Mouse (Mus musculus) embryonic facial prominence, embryonic 10.5 days (tissue): ENCODE results near the gene Surf6. TPM values are rescaled to one million over a fixed set of nuclear protein-coding genes. Genes with fewer than 3 reads are reported as not detected.

Experiments used
- DNase-seq: peaks from one replicate; pipeline ENCODE4 v3.0.0-alpha.2; 2017; ENCODE audit warnings: low spot score
- H3K27ac ChIP-seq: fragments of 300-500 bp; sonication (generic); replicated peaks from 2 replicates; pipeline ENCODE4 v1.5.1; 2016; ENCODE audit warnings: mild to moderate bottlenecking
- H3K27me3 ChIP-seq: fragments of 300-500 bp; sonication (generic); replicated peaks from 2 replicates; pipeline ENCODE4 v1.6.1; 2016; ENCODE audit warnings: low read depth, mild to moderate bottlenecking; ENCODE audit not compliant: poor library complexity, severe bottlenecking
- H3K36me3 ChIP-seq: fragments of 300-500 bp; sonication (generic); replicated peaks from 2 replicates; pipeline ENCODE4 v1.6.1; 2016; ENCODE audit warnings: mild to moderate bottlenecking, moderate library complexity
- H3K4me1 ChIP-seq: fragments of 300-500 bp; sonication (generic); 2 replicates; pipeline ENCODE4 v1.6.1; 2016
- H3K4me3 ChIP-seq: fragments of 300-500 bp; sonication (generic); 2 replicates; pipeline ENCODE4 v1.5.1; 2016; ENCODE audit warnings: mild to moderate bottlenecking, moderate library complexity
- H3K9me3 ChIP-seq: fragments of 300-500 bp; sonication (generic); 2 replicates; pipeline ENCODE4 v1.6.1; 2016; ENCODE audit warnings: mild to moderate bottlenecking
- WGBS: fragments of 180-500 bp; shearing (Covaris S2); methylation state at CpG from one replicate; pipeline ENCODE4 v1.1.7; 2016; 5-methylcytosine and 5-hydroxymethylcytosine counted together
- polyA plus RNA-seq: library from polyadenylated mRNA; unstranded; fragments of >200 nt; fragmentation: Nextera tagmentation; extraction: Ambion mirVana; gene quantifications from 2 replicates; pipeline ENCODE4 v1.2.1, GENCODE M21; 2016

Gene Surf6
- polyA plus RNA-seq, result 33.5 and 37.1 TPM in 2 replicates

DNA sequence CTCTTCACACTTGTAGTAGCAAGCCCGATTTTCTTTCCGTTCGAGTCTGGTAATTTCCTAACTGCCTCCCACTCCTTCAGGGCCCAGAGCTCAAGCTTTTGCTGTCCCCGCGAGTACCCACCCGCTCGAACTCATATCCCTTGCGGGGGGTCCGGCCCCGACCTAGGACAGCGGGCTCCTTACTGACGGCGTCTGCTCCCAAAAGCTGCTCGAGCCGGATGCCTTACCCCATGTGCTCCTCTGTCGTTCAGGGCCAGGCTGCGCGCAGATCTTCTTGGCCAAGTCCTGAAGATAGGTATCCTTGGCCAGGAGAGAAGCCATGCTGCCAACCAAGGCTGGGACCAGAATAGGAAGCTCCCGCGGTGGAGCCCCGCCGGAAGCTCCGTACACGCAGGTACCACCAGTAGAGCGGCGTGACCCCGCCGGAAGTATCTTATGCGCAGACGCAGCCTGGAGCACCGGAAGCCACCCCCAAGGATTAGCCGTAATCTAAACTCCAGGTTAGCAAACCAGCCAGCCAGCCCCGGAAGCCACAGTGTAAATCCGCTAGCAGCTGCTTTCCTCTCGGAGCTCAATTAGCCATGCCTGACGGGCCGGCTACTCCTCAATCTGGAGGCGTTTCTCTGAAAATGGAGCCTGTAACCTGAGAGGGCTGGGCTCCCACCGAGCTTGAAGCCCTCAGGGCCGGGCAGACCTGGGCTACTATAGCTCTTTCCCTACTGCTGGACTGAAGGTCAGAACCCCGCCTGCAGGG is at the start of gene Surf6:
TSS of gene Surf6 (minus strand) at position 413 of the 754 bp plus-strand sequence.
- H3K27ac ChIP-seq, result peak within 1 kb of the TSS; percentile 80
- under 1% methylated on average over 41 of the region's 41 CpGs for WGBS
- no peaks in the 10 kb centered on the region for H3K9me3 ChIP-seq
- peaks cover 31% of the 10 kb centered on the region for H3K4me1 ChIP-seq
- peaks cover 71% of the 10 kb centered on the region for H3K36me3 ChIP-seq
- no peaks in the 10 kb centered on the region for H3K27me3 ChIP-seq
- peak within 1 kb of the TSS; percentile 81 for H3K4me3 ChIP-seq
- peak; percentile 97 for DNase-seq

DNA sequence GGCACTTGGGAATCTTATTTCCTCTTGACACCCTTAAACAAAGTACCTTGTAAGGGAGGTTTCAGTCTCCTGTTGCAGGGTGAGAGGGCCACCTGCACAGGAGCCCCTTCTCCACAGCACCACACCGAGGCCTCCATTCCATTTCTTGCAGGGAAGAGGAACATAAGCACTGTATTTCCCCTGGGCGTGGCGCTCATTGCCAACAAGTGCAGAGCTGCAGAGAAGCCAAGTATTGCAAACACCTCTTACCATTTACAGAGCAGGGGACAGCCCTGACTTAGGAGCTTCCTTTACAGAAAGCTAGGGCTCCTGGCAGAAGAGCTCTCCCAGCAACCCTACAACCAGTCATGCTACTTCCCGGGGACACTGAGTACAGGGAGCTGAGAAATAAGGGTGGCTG is 49.5 kb upstream of the Surf6 start:
- WGBS, result 95% methylated on average over 4 of the region's 4 CpGs
- no peaks in the 10 kb centered on the region for H3K4me1 ChIP-seq
- peaks cover 98% of the 10 kb centered on the region for H3K36me3 ChIP-seq
- DNase-seq, result no peak
- H3K27ac ChIP-seq, result no peak overlapping the region
- no peak overlapping the region for H3K4me3 ChIP-seq
- H3K27me3 ChIP-seq, result no peaks in the 10 kb centered on the region
- H3K9me3 ChIP-seq, result no peaks in the 10 kb centered on the region

DNA sequence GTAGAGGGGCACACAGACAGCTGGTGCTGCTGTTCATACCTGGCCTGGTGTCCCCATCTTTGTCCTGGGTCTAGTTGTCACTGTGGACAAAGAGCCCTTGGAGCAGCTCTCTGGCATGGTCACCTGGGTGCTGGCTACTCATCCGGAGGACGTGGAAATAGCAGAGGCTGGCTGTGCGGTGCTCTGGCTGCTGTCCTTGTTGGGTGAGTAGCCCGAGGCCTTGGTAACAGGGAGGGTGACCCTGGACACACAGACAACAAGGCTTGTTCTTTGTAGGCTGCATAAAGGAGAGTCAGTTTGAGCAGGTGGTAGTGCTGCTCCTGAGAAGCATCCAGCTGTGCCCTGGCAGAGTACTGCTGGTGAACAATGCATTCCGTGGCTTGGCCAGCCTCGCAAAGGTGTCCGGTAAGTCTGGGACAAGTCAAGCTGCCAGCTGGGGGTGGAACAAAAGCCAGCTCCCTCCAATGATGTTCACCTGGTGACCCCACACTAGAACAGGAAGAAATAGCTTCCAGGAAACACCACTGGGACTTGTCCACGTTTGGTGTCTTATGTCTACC is 48.7 kb upstream of the Surf6 start:
- no peaks in the 10 kb centered on the region for H3K27me3 ChIP-seq
- H3K4me1 ChIP-seq, result no peaks in the 10 kb centered on the region
- H3K4me3 ChIP-seq, result no peak overlapping the region
- no peaks in the 10 kb centered on the region for H3K9me3 ChIP-seq
- peaks cover 98% of the 10 kb centered on the region for H3K36me3 ChIP-seq
- DNase-seq, result no peak
- WGBS, result 88% methylated on average over 8 of the region's 8 CpGs
- H3K27ac ChIP-seq, result no peak overlapping the region

DNA sequence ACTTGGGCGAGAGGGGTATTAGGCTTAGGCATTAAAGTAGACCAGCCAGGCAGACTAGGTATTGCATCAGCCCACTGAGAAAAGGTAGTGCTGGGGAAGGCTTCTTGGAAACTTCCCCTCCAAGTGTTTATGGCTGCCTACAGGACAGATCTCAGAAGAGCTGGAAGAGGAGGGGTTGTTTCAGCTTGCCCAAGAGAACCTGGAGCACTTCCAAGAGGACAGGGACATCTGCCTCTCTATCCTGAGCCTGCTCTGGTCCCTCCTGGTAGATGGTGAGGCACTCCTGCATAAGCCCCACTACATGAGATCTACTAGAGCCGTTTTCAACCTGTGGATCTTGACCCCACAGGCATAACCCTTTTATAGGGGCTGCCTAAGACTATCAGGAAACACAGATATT is 47.7 kb upstream of the Surf6 start:
- H3K4me3 ChIP-seq, result no peak overlapping the region
- no peaks in the 10 kb centered on the region for H3K9me3 ChIP-seq
- 88% methylated on average over 2 of the region's 2 CpGs for WGBS
- no peaks in the 10 kb centered on the region for H3K4me1 ChIP-seq
- peaks cover 88% of the 10 kb centered on the region for H3K36me3 ChIP-seq
- H3K27me3 ChIP-seq, result no peaks in the 10 kb centered on the region
- no peak for DNase-seq
- no peak overlapping the region for H3K27ac ChIP-seq

DNA sequence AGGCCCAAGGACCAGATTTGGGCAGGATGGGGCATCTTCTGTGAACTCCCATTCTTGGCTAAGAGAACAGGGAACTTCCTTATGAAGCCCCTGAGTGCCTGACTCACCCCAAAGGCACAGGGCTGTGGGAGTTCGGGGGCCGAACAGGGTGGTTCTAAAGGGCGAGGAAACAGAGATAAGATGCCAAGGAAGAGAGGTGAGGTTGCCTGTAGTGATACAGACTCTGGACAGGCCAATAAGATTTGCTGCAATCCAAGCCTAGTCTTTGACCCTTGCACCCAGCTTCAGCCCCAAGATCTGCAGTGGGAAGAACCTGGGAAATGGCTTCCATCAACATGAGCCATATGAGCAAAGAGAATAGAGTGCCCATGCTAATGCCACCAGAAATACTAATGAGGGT is 40.6 kb upstream of the Surf6 start:
- Histone ChIP-seq H3K36me3 (peaks cover 16% of the 10 kb centered on the region; the same call in 1 of the 2 replicates), H3K9me3 (no peaks in the 10 kb centered on the region), H3K4me3 (no peak overlapping the region), H3K27ac (no peak overlapping the region), H3K27me3 (no peaks in the 10 kb centered on the region), H3K4me1 (no peaks in the 10 kb centered on the region)
- WGBS, result 82% methylated on average over 3 of the region's 3 CpGs
- DNase-seq, result no peak

DNA sequence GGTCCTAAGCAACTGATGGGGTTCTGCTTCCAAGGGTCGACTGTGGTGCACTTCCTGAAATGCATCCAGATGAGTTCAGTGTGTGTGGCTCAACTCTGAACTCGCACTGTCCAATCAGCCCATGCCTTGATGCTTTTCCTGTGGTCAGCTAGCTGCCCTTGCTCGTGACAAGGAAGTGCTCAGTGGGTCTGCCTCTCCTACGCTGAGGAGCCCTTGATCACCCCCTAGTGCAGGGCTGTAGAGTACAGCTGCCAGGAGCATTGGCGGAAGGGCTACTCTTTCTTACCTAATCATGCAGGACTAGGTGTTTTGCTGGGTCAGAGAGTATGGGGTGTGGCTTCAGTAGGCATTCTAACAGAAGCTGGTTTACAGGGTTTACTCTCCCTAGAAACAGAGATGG is 38.9 kb upstream of the Surf6 start:
- 51% methylated on average over 5 of the region's 5 CpGs for WGBS
- DNase-seq, result no peak
- Histone ChIP-seq H3K4me1 (no peaks in the 10 kb centered on the region), H3K36me3 (peaks cover 2% of the 10 kb centered on the region; the same call in 1 of the 2 replicates), H3K9me3 (no peaks in the 10 kb centered on the region), H3K4me3 (no peak overlapping the region), H3K27me3 (no peaks in the 10 kb centered on the region), H3K27ac (no peak overlapping the region)

DNA sequence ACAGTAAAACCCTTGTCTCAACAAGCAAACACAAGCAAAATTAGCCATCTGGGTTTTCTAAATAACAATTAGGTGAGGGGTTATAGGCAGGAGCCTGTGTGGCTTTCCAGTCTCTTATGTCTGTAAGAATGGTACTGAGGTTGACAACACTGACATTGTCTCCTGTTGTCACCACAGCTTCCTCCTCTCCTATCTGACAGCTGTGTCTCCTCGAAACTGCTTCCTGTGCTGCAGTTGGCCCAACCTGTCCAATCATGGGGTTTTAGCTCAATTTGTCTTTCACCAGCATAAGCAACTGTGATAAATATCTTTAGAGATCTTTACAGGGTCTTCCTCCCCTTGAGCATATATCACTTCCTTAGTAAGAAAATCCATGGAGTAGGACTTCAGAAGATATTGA is 33.7 kb upstream of the Surf6 start:
- peaks cover 21% of the 10 kb centered on the region for H3K4me1 ChIP-seq
- H3K36me3 ChIP-seq, result peaks cover 4% of the 10 kb centered on the region
- H3K27ac ChIP-seq, result no peak overlapping the region
- 71% methylated on average over 1 of the region's 1 CpGs for whole genome bisulfite sequencing
- no peaks in the 10 kb centered on the region for H3K9me3 ChIP-seq
- DNase-seq, result no peak
- H3K27me3 ChIP-seq, result no peaks in the 10 kb centered on the region
- H3K4me3 ChIP-seq, result no peak overlapping the region

DNA sequence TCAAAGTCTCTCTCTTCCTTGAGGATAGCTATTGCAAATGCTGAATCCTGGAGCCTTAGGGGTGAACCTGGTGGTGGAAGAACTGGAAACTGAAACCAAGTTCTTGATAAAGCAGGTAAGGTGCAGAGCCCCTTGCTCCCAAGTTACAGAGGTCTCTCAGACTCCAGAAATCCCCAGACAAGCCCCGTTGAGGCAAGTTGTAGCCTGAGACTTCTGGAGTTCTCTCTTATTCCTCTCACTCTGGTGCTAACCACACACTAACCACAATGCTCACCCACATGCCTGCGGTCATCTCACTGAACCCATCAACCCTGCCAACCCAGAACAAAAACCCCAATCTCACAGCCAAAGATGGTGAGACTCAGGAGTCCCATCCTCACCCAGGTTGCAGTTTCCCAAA is 32.6 kb upstream of the Surf6 start:
- Histone ChIP-seq H3K4me3 (no peak overlapping the region), H3K27ac (no peak overlapping the region), H3K4me1 (peaks cover 31% of the 10 kb centered on the region), H3K36me3 (peaks cover 15% of the 10 kb centered on the region), H3K27me3 (no peaks in the 10 kb centered on the region), H3K9me3 (no peaks in the 10 kb centered on the region)
- DNase-seq, result no peak
- WGBS, result 90% methylated on average over 2 of the region's 2 CpGs

DNA sequence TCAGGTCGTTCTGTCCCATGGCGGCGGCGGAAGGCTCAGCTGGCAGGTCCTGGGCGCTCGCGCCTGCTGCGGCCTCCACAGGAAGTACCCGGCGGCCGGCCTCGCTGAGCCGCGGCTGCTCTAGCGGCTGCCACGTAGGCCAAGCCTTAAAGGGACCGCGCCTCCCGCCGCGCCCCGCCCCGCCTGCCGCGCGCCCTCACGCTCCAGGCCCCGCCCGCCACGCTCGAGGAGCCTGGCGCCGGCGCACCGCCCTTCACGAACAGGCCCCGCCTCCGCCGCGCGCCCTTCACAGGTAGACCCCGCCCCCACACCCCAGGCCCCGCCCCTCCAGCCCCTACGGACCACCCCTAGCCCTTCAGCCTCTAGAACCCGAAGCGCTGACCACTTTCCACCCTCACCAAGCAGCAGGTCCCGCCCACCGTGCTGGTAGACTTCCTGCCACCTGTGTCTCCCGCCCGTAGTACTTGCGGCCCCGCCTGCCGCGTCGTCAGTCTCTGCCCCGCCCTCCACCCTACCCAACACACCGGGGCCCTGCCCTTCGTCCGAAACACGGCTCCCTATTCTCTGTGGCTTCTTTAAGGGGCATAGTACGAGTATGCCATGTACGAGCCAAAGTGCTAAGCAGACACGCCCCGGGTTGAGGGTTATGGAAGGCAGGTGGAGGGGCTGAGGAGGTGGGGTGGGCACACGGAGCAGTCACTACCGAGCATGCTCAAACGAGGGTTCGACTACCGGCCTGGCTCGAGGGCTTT is 30.8 kb upstream of the Surf6 start, which contains the start of the genes Surf4 and Stkld1:
TSS of gene Surf4 (minus strand) at position 625 of the 752 bp plus-strand sequence.
TSS of gene Stkld1 (plus strand) at position 744 of the 752 bp plus-strand sequence.
- Histone ChIP-seq H3K27ac (peak within 1 kb of the TSS; percentile 98), H3K9me3 (no peaks in the 10 kb centered on the region), H3K27me3 (no peaks in the 10 kb centered on the region), H3K4me1 (peaks cover 31% of the 10 kb centered on the region), H3K4me3 (peak within 1 kb of the TSS; percentile 99), H3K36me3 (peaks cover 33% of the 10 kb centered on the region)
- peak; percentile 98 for DNase-seq
- under 1% methylated on average over 70 of the region's 70 CpGs for WGBS

DNA sequence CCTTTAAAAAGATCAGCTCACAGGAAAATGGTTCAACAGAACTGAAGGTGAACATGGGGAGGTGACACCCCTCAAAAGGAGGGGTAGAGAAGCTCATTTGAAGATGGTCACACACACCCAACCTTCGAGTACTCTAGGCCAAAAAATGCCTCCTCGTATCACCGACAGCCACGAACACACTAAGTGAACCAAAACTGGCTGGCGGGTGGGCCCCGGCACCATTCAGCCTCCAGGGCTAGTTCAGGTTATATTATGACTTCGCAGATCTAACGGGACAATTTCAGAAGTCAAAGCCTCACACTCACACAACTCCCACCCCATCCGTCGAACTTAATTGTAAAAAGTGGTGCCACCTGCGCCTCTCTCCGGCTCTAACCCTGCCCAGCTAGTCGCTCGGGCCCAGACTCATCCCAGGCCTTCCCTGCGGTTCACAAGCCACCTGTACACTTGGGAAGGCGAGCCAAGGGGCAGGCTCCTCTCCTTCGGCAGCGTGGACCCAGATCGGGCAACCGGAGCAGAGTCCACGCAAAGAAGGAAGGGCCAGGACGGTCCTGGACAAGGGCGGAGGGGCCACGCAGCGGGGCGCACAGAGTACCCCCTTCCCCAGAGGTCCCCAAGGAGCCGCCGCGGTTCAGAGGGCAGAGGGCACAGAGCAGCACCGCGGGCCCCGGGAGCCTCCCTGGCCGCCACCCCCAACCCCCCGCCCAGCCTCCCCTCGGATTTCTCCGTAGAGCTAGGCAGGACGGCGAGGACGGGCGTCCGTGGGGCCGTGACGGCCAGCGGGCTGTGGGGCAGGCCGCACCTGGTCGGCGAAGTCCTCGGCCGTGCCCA is 30.0 kb upstream of the Surf6 start:
- no peaks in the 10 kb centered on the region for H3K27me3 ChIP-seq
- 3% methylated on average over 49 of the region's 49 CpGs for WGBS
- peaks cover 41% of the 10 kb centered on the region for H3K36me3 ChIP-seq
- peak overlapping the region; percentile 98 for H3K27ac ChIP-seq
- peaks cover 31% of the 10 kb centered on the region for H3K4me1 ChIP-seq
- peak overlapping the region; percentile 99 for H3K4me3 ChIP-seq
- no peaks in the 10 kb centered on the region for H3K9me3 ChIP-seq
- no peak for DNase-seq

DNA sequence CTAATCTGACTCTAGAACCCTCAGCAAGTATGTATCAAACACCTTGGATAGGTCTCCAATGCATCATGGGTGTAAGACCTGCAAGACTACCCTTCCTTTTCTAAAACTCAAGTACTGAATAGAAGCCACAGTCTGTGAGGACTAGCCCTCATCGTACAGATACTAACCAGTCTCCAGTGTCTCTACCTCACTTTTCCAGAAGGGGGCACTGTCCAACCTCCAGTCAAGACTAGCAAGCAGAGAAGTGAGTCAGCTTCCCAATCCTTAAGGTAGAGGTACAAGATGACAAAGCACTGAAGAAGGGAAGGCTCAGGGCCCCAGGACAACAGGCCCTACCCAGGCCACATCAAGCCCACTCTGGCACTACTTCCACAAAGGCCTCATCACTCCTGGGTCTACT is 27.7 kb upstream of the Surf6 start:
- H3K27me3 ChIP-seq, result no peaks in the 10 kb centered on the region
- H3K36me3 ChIP-seq, result peaks cover 64% of the 10 kb centered on the region
- DNase-seq, result peak; percentile 56
- H3K9me3 ChIP-seq, result no peaks in the 10 kb centered on the region
- H3K4me1 ChIP-seq, result peaks cover 31% of the 10 kb centered on the region
- peak overlapping the region; percentile 14; the same call in 1 of the 2 replicates for H3K4me3 ChIP-seq
- 45% methylated on average over 1 of the region's 1 CpGs for whole genome bisulfite sequencing
- no peak overlapping the region for H3K27ac ChIP-seq
